8 mouse cellular contexts compared by ENCODE assay signal in genomic region chr2:103761993-103762392, GRCm38 (mm10). TPM values are rescaled to one million over a fixed set of nuclear protein-coding genes. Genes with fewer than 3 reads are reported as not detected.
DNase-seq lines count a peak whose midpoint lies in the region; ATAC-seq and TF ChIP-seq lines count a peak whose summit lies in the region.

No protein-coding gene starts in this region.

- WGBS in kidney, embryonic 14.5 days = 37% methylated on average over 4 of the region's 4 CpGs
- 37% methylated on average over 4 of the region's 4 CpGs for WGBS in kidney, adult 2 months
- 48% methylated on average over 4 of the region's 4 CpGs for WGBS in hindbrain, embryonic 16.5 days
- WGBS in midbrain, embryonic 14.5 days = 43% methylated on average over 4 of the region's 4 CpGs

- no peak overlapping the region for H3K9ac ChIP-seq in kidney, embryonic 14.5 days (ENCODE audit: low read depth, low read length)
- H3K9ac ChIP-seq in hindbrain, embryonic 16.5 days (ENCODE audit: low read depth, low read length) = no peak overlapping the region
- no peak overlapping the region for H3K9ac ChIP-seq in midbrain, embryonic 14.5 days (replicated peaks; ENCODE audit: low read length)

- TF ChIP-seq POLR2A in kidney, adult 2 months (IDR thresholded peaks at IDR 0.05; ENCODE audit: low read depth, low read length) = no peak

- peaks cover 17% of the 10 kb centered on the region for H3K36me3 ChIP-seq in kidney, embryonic 14.5 days (ENCODE audit: control insufficient read depth, insufficient read depth, low read length)
- H3K36me3 ChIP-seq in kidney, adult 2 months (ENCODE audit: control insufficient read depth, insufficient read depth, low read length) = peaks cover 7% of the 10 kb centered on the region
- H3K36me3 ChIP-seq in hindbrain, embryonic 16.5 days (ENCODE audit: control insufficient read depth, insufficient read depth, low read length) = peaks cover 20% of the 10 kb centered on the region
- H3K36me3 ChIP-seq in midbrain, embryonic 14.5 days (ENCODE audit: control insufficient read depth, insufficient read depth, low read length) = peaks cover 31% of the 10 kb centered on the region

- no peak overlapping the region for H3K27ac ChIP-seq in kidney, embryonic 14.5 days (ENCODE audit: low read depth, low read length)
- no peak overlapping the region for H3K27ac ChIP-seq in kidney, adult 2 months (ENCODE audit: insufficient read depth, low read depth, low read length)
- no peak overlapping the region for H3K27ac ChIP-seq in hindbrain, embryonic 16.5 days (ENCODE audit: low read depth, low read length)
- H3K27ac ChIP-seq in midbrain, embryonic 14.5 days (replicated peaks; ENCODE audit: low read depth, low read length) = no peak overlapping the region

- peak overlapping the region; percentile 63 for H3K4me2 ChIP-seq in kidney, embryonic 14.5 days (replicated peaks; ENCODE audit: low read depth, low read length)
- peak overlapping the region; percentile 89 for H3K4me2 ChIP-seq in hindbrain, embryonic 16.5 days (ENCODE audit: low read length)
- H3K4me2 ChIP-seq in midbrain, embryonic 14.5 days (ENCODE audit: low read length) = peak overlapping the region; percentile 59

- no peak for DNase-seq in kidney, adult 2 months
- peak; percentile 15 for DNase-seq in c-Kit-positive CD71-positive TER-119-positive erythroid progenitor cells, embryonic 14.5 days (ENCODE audit: low spot score)
- no peak for DNase-seq in midbrain, embryonic 14.5 days
- no peak for DNase-seq in urinary bladder, postnatal 10 days (ENCODE audit: low spot score)
- DNase-seq in adrenal gland, postnatal 14 days = no peak
- no peak for DNase-seq in adrenal gland, adult 8-10 months

- TF ChIP-seq CTCF in kidney, adult 2 months (conservative IDR thresholded peaks at IDR 0.05; ENCODE audit: insufficient read depth, insufficient read length, low read depth, low read length) = no peak

- H3K9me3 ChIP-seq in kidney, embryonic 14.5 days (ENCODE audit: control insufficient read depth, low read length) = no peaks in the 10 kb centered on the region
- no peaks in the 10 kb centered on the region for H3K9me3 ChIP-seq in hindbrain, embryonic 16.5 days (ENCODE audit: control insufficient read depth, low read length)
- no peaks in the 10 kb centered on the region for H3K9me3 ChIP-seq in midbrain, embryonic 14.5 days (ENCODE audit: control insufficient read depth, low read length)

- H3K27me3 ChIP-seq in kidney, embryonic 14.5 days (ENCODE audit: control insufficient read depth, insufficient read depth, low read length) = no peaks in the 10 kb centered on the region
- H3K27me3 ChIP-seq in kidney, adult 2 months (replicated peaks; ENCODE audit: control insufficient read depth, insufficient read depth, low read length) = no peaks in the 10 kb centered on the region
- no peaks in the 10 kb centered on the region for H3K27me3 ChIP-seq in hindbrain, embryonic 16.5 days (replicated peaks; ENCODE audit: control insufficient read depth, insufficient read depth, low read length)
- no peaks in the 10 kb centered on the region for H3K27me3 ChIP-seq in midbrain, embryonic 14.5 days (ENCODE audit: control insufficient read depth, insufficient read depth, low read length)

- H3K4me1 ChIP-seq in kidney, embryonic 14.5 days (ENCODE audit: control insufficient read depth, insufficient read depth, low read length) = no peaks in the 10 kb centered on the region; the same call in 1 of the 2 replicates
- H3K4me1 ChIP-seq in kidney, adult 2 months (ENCODE audit: control insufficient read depth, insufficient read depth, low read length) = 0 out of 2 replicates have a peak, but pooled peaks cover 2% of the 10 kb centered on the region
- peaks cover 14% of the 10 kb centered on the region for H3K4me1 ChIP-seq in hindbrain, embryonic 16.5 days (ENCODE audit: control insufficient read depth, insufficient read depth, low read depth, low read length)
- peaks cover 3% of the 10 kb centered on the region; the same call in 1 of the 2 replicates for H3K4me1 ChIP-seq in midbrain, embryonic 14.5 days (ENCODE audit: control insufficient read depth, insufficient read depth, low read length)

- no peak for ATAC-seq in kidney, embryonic 14.5 days (ENCODE audit: low FRiP score, low TSS enrichment)
- no peak for ATAC-seq in hindbrain, embryonic 16.5 days
- ATAC-seq in midbrain, embryonic 14.5 days (ENCODE audit: low FRiP score, low TSS enrichment) = no peak

- H3K4me3 ChIP-seq in kidney, embryonic 14.5 days (ENCODE audit: low read length) = peak overlapping the region; percentile 76
- H3K4me3 ChIP-seq in kidney, adult 2 months (ENCODE audit: insufficient read depth, low read depth, low read length) = no peak overlapping the region
- H3K4me3 ChIP-seq in hindbrain, embryonic 16.5 days (ENCODE audit: low read length) = peak overlapping the region; percentile 77; the same call in 1 of the 2 replicates
- peak overlapping the region; percentile 61; the same call in 1 of the 2 replicates for H3K4me3 ChIP-seq in midbrain, embryonic 14.5 days (replicated peaks; ENCODE audit: low read depth, low read length)

RNA-seq across cellular contexts. Expression of gene Nat10, which starts 0.9 kb away (rescaled TPM):
- 19.6 and 34.2 TPM in 2 replicates for polyA plus RNA-seq in kidney, embryonic 14.5 days (2014; fragmentation: Nextera tagmentation; extraction: Ambion mirVana)
- 23.8 and 29.6 TPM in 2 replicates for polyA plus RNA-seq in kidney, adult 2 months (2012; rRNA removed)
- 19.3 and 19.8 TPM in 2 replicates for polyA plus RNA-seq in hindbrain, embryonic 16.5 days (2015; fragmentation: Nextera tagmentation; extraction: Ambion mirVana)
- 18.0 and 21.6 TPM in 2 replicates for polyA plus RNA-seq in midbrain, embryonic 14.5 days (2014; fragmentation: Nextera tagmentation; extraction: Ambion mirVana)
- total RNA-seq in adrenal gland, postnatal 14 days (2021) = 40.4 TPM in 2 replicates
- total RNA-seq in adrenal gland, adult 8-10 months (2022) = 10 to 100 TPM; 33.8 to 61.8 (median 48.4) TPM

RNA-seq across cellular contexts. Expression of gene Caprin1, which starts 35.5 kb away (rescaled TPM):
- 215 and 448 TPM in 2 replicates for polyA plus RNA-seq in kidney, embryonic 14.5 days (2014; fragmentation: Nextera tagmentation; extraction: Ambion mirVana)
- 100 and 120 TPM in 2 replicates for polyA plus RNA-seq in kidney, adult 2 months (2012; rRNA removed)
- polyA plus RNA-seq in hindbrain, embryonic 16.5 days (2015; fragmentation: Nextera tagmentation; extraction: Ambion mirVana) = 263 and 333 TPM in 2 replicates
- 309 and 484 TPM in 2 replicates for polyA plus RNA-seq in midbrain, embryonic 14.5 days (2014; fragmentation: Nextera tagmentation; extraction: Ambion mirVana)
- 417 and 423 TPM in 2 replicates for total RNA-seq in adrenal gland, postnatal 14 days (2021)
- total RNA-seq in adrenal gland, adult 8-10 months (2022) = 100 to 1,000 TPM; 345 to 413 (median 410) TPM
